Mouse (Mus musculus) heart, embryonic 14.5 days (tissue): ENCODE data around the gene E130114P18Rik. TPM values are rescaled to one million over a fixed set of nuclear protein-coding genes. Genes with fewer than 3 reads are reported as not detected.

Source experiments
- ATAC-seq: fragments of 200-750 bp; cut with Nextera tagmentation; 2 replicates; pipeline ENCODE4 v1.8.0; 2017; ENCODE audit warnings: low read depth, moderate TSS enrichment; ENCODE audit not compliant: insufficient number of reproducible peaks, insufficient read depth, low FRiP score
- H3K27ac ChIP-seq, 2 experiments: fragments of 200-500 bp in 1 of 2; fragments of 300-500 bp in 1 of 2; sonication (generic) in 1 of 2; replicated peaks in 1 of 2; 2 replicates each; pipeline ENCODE4 v1.5.1; 2012 to 2014; ENCODE audit warnings: low read depth in 2 of 2, low read length in 2 of 2, control low read depth in 1 of 2, mild to moderate bottlenecking in 1 of 2, mixed read lengths in 1 of 2; ENCODE audit not compliant: control insufficient read depth in 1 of 2, insufficient read depth in 1 of 2
- H3K27me3 ChIP-seq: fragments of 300-500 bp; sonication (generic); 2 replicates; pipeline ENCODE4 v1.6.1; 2014; ENCODE audit warnings: mild to moderate bottlenecking, low read length, control low read depth; ENCODE audit not compliant: control insufficient read depth, insufficient read depth
- H3K36me3 ChIP-seq: fragments of 300-500 bp; sonication (generic); 2 replicates; pipeline ENCODE4 v1.6.1; 2014; ENCODE audit warnings: mild to moderate bottlenecking, control low read depth, low read length, mixed read lengths; ENCODE audit not compliant: control insufficient read depth, insufficient read depth
- H3K4me1 ChIP-seq, 2 experiments: fragments of 200-500 bp in 1 of 2; fragments of 300-500 bp in 1 of 2; sonication (generic) in 1 of 2; 2 replicates each; pipeline ENCODE4 v1.6.1; 2012 to 2014; ENCODE audit warnings: low read length in 2 of 2, control low read depth in 1 of 2, mixed read lengths in 1 of 2; ENCODE audit not compliant: control insufficient read depth in 2 of 2, insufficient read depth in 2 of 2
- H3K4me2 ChIP-seq: fragments of 300-500 bp; sonication (generic); 2 replicates; pipeline ENCODE4 v1.6.1; 2014; ENCODE audit warnings: mild to moderate bottlenecking, low read length
- H3K4me3 ChIP-seq, 2 experiments: fragments of 200-500 bp in 1 of 2; fragments of 300-500 bp in 1 of 2; sonication (generic) in 1 of 2; 2 replicates each; pipeline ENCODE4 v1.5.1; 2012 to 2014; ENCODE audit warnings: low read length in 2 of 2, mild to moderate bottlenecking in 2 of 2, control low read depth in 1 of 2, low read depth in 1 of 2, moderate library complexity in 1 of 2; ENCODE audit not compliant: control insufficient read depth in 1 of 2, insufficient read depth in 1 of 2
- H3K9ac ChIP-seq: fragments of 300-500 bp; sonication (generic); 2 replicates; pipeline ENCODE4 v1.6.1; 2014; ENCODE audit warnings: mild to moderate bottlenecking, low read length
- H3K9me3 ChIP-seq: fragments of 300-500 bp; sonication (generic); 2 replicates; pipeline ENCODE4 v1.6.1; 2016; ENCODE audit warnings: low read length, control low read depth; ENCODE audit not compliant: control insufficient read depth
- WGBS: fragments of 180-500 bp; shearing (Covaris S2); extraction: QIAGEN DNeasy Blood & Tissue Kit; methylation state at CpG from one replicate; pipeline ENCODE4 v1.1.7; 2014; 5-methylcytosine and 5-hydroxymethylcytosine counted together
- polyA plus RNA-seq: library from polyadenylated mRNA; unstranded; fragments of >200 nt; fragmentation: Nextera tagmentation; extraction: Ambion mirVana; gene quantifications from 2 replicates; pipeline ENCODE4 v1.2.1, GENCODE M21; 2014

Gene E130114P18Rik
- polyA plus RNA-seq, 1 experiment from 2014 or later: 0.59 TPM

DNA sequence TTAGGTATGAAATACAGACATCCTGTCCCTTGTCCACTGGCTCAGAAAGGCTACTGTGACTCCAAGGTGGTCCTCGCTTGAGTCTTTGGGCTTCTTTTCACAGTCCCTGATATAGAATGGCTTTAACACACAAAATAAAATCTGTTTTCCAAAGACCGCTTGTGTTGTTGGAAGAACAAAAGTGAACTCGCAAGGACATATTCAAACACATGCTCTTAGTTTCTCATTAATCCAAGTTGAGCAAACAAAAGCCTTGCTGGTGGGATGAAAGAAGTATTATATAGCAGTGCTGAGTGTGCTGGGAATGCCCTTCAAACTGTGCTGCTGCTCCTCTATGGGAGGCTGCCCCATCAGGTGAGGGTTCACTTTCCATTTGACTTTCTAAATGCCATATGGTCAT is 169.7 kb downstream of the E130114P18Rik start:
- Histone ChIP-seq H3K9me3 (no peaks in the 10 kb centered on the region), H3K27ac (no peak overlapping the region), H3K27me3 (no peaks in the 10 kb centered on the region), H3K4me2 (no peak overlapping the region), H3K9ac (no peak overlapping the region), H3K36me3 (no peaks in the 10 kb centered on the region), H3K4me1 (peaks cover 13 to 21% of the 10 kb centered on the region in 2 experiments), H3K4me3 (no peak overlapping the region)
- no peak for ATAC-seq
- WGBS: 88% methylated on average over 3 of the region's 3 CpGs

DNA sequence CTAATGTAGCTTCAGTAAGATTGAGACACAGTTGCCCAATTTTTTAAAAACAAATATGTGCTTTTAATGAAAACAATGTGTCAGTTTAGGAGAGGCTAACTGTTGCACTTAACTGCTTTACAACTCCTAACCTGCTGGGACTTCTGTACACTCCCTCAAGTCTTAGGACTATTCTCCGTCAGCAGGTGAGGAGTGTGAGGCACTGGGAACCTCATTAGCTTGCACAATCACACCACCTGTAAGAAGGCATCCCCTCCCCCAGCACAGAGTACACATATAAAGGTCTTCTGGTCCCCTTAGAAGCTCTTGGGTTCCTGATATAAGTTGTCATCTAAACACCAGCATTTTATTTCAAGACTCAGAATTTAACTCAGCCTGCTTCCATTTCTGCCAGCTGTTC is 170.7 kb downstream of the E130114P18Rik start:
- Histone ChIP-seq H3K4me2 (no peak overlapping the region), H3K27me3 (no peaks in the 10 kb centered on the region), H3K4me1 (peaks cover 12 to 26% of the 10 kb centered on the region in 2 experiments), H3K9ac (no peak overlapping the region), H3K9me3 (no peaks in the 10 kb centered on the region), H3K4me3 (no peak overlapping the region), H3K36me3 (no peaks in the 10 kb centered on the region), H3K27ac (no peak overlapping the region)
- WGBS: 94% methylated on average over 1 of the region's 1 CpGs
- no peak for ATAC-seq

DNA sequence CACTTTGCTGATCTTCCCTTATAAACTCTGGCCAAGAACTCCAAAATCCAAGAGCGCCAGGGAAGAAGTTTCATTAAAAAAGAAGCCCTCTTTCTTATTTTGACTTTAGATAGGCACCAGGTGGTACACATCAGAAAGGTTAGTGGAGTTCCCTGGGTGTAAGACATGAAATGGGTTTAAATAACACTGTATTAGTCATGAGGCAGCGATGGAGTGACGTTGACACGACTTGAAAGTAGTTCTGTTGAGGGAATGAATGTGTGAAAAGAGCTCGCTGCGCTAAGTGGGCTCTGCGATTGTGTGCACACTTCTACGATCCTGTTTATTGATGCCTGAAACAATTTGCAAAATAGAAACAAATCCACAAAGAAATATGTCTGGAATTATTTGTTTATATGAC is 171.4 kb downstream of the E130114P18Rik start:
- H3K9ac ChIP-seq: no peak overlapping the region
- no peak for ATAC-seq
- H3K9me3 ChIP-seq: no peaks in the 10 kb centered on the region
- 86% methylated on average over 8 of the region's 8 CpGs for WGBS
- H3K4me1 ChIP-seq: peaks cover 11 to 26% of the 10 kb centered on the region in 2 experiments
- no peak overlapping the region for H3K4me2 ChIP-seq
- no peak overlapping the region for H3K4me3 ChIP-seq
- H3K27ac ChIP-seq: no peak overlapping the region
- no peaks in the 10 kb centered on the region for H3K27me3 ChIP-seq
- no peaks in the 10 kb centered on the region for H3K36me3 ChIP-seq

DNA sequence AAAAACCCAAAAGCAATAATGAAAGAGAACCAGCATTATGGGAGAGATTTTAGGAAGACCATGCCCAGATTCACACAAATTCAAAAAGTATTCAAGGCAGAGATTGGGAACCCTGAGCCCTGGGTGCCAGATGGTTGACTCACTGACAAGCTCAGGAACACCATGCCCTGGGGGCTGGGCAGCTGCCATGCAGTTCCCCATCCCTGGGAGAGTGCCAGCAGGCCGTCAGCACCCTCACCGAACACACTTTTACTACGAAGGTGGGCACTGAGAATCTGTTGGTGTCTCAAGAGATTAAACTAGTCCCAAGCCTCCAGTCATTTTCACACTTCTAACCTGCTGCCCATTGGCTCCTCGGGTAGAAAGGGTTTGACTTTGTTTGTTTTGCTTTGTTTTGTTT is 175.3 kb downstream of the E130114P18Rik start:
- Histone ChIP-seq H3K27me3 (no peaks in the 10 kb centered on the region), H3K4me1 (peaks cover 6 to 19% of the 10 kb centered on the region in 2 experiments), H3K9ac (no peak overlapping the region), H3K9me3 (no peaks in the 10 kb centered on the region), H3K4me2 (no peak overlapping the region), H3K36me3 (no peaks in the 10 kb centered on the region), H3K4me3 (no peak overlapping the region), H3K27ac (0 out of 4 replicates have a peak overlapping the region, but pooled peaks of 1 of the 2 experiments have one; percentile 71)
- peak; percentile 88 for ATAC-seq
- 21% methylated on average over 4 of the region's 4 CpGs for WGBS

DNA sequence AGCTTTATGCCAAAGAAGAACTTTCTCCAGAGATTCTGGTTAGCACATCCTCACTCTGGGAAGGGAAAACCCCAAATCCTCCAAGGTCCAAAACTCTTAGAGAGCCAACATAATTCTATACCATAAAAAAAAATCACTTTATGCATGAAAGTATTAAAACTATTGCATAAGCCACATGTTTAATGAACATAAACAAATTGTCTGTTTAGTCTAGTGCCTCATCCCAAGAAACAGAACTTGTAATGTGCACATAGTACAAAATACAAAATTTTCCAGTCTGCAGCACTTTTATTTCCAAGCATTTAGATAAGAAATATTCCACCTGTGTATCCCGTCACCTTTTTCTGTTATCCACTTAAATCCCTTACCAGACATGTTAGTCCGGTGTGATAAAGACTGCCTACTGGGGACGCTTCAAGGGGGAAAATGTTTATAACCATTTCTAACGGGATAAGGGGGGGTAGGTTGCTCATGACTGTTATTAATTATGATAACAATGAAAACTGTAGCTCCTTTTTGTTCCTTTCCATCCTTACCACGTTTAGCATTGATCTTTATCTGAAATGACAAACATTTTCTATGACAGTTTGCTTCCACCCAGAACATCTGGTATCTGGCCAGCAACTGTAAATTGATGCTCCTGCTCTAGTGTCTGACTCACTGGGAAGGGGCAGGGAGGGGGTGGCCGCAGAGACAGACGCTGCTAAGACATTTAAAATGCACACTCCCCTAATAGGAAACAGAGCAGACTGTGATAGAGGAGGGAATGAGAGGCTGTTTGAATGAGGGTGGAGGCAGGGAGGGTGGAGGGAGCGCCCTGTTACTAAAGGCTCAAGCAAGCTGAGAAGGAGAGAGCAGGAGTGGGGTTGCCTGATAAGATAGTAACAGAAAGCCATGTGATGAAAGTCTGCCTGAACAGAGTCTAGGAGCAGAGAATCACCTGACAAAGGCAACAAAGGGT is 176.7 kb downstream of the E130114P18Rik start:
- Histone ChIP-seq H3K36me3 (no peaks in the 10 kb centered on the region), H3K9me3 (no peaks in the 10 kb centered on the region), H3K27ac (peak overlapping the region; percentile 9 to 71; a peak in 3 of 4 replicates), H3K27me3 (no peaks in the 10 kb centered on the region), H3K9ac (no peak overlapping the region; the same call in 1 of the 2 replicates), H3K4me2 (peak overlapping the region; percentile 22), H3K4me1 (peaks cover 6 to 19% of the 10 kb centered on the region in 2 experiments), H3K4me3 (no peak overlapping the region)
- peak; percentile 73 for ATAC-seq
- 15% methylated on average over 8 of the region's 8 CpGs for WGBS

DNA sequence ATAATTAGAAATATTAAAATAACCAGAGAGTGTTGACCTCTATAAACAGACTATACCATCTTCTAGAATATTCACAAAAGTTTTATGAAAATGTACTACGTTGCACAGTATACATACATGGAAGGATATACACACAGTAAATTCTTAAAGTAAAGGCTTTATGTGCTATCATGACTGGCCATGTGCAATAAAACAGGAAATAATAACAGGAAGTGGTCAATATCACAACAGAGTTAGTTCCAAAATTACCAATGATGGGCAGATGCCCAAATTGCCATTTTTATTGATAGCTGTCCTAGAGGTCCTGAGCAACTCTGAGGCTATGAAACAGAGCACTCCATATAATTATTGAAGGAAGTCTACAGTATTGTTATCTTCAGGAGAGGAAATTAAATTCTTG is 180.4 kb downstream of the E130114P18Rik start:
- ATAC-seq: no peak
- H3K9me3 ChIP-seq: no peaks in the 10 kb centered on the region
- peaks cover 10 to 36% of the 10 kb centered on the region in 2 experiments for H3K4me1 ChIP-seq
- H3K9ac ChIP-seq: no peak overlapping the region
- no peaks in the 10 kb centered on the region for H3K36me3 ChIP-seq
- no peaks in the 10 kb centered on the region for H3K27me3 ChIP-seq
- 96% methylated on average over 1 of the region's 1 CpGs for WGBS
- no peak overlapping the region for H3K4me2 ChIP-seq
- no peak overlapping the region for H3K27ac ChIP-seq
- no peak overlapping the region for H3K4me3 ChIP-seq

DNA sequence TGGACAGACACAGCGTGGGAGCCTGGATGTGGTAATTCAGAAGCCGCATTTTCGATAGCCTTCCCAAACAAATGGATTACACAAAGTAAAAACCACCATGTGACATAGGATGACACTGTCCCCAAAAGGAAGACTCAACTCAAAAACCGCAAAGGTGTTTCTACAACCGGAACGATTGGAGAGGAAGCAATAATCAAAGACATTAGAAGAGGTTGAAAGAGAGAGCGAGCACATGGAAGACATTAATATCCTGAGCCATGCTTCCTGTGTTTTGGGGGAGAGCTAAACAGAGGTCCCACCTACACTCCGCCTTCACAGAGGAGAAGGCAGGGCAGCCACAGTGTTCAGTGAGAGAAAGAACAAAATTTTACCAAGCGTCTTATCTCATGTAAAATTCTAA is 181.5 kb downstream of the E130114P18Rik start:
- H3K4me1 ChIP-seq: peaks cover 5 to 25% of the 10 kb centered on the region in 2 experiments
- no peak overlapping the region for H3K4me2 ChIP-seq
- no peaks in the 10 kb centered on the region for H3K36me3 ChIP-seq
- no peak overlapping the region for H3K4me3 ChIP-seq
- H3K27ac ChIP-seq: no peak overlapping the region
- H3K27me3 ChIP-seq: no peaks in the 10 kb centered on the region
- WGBS: 79% methylated on average over 9 of the region's 9 CpGs
- no peak for ATAC-seq
- no peak overlapping the region for H3K9ac ChIP-seq
- H3K9me3 ChIP-seq: no peaks in the 10 kb centered on the region
